Mouse (Mus musculus) MEL (cell line): Measurements from ENCODE around the gene Tiparp.

ENCODE experiments used
- CHD2 ChIP-seq: IDR thresholded peaks from 2 replicates; pipeline ENCODE4 v1.6.1; 2011; ENCODE audit warnings: low read length, improper control_type of control experiment
- CTCF ChIP-seq, 3 experiments: IDR thresholded peaks in 2 of 3; conservative IDR thresholded peaks in 1 of 3; 2 replicates each; pipeline ENCODE4 v1.5.1; 2011 to 2012; ENCODE audit warnings: low read length in 3 of 3, low read depth in 2 of 3, mild to moderate bottlenecking in 2 of 3, improper control_type of control experiment in 1 of 3, inconsistent platforms in 1 of 3, mixed read lengths in 1 of 3, moderate library complexity in 1 of 3; ENCODE audit not compliant: control insufficient read depth in 1 of 3, insufficient read depth in 1 of 3, poor library complexity in 1 of 3, severe bottlenecking in 1 of 3
- EP300 ChIP-seq, 2 experiments: IDR thresholded peaks; 2 replicates each; pipeline ENCODE4 v1.6.1; 2011; ENCODE audit warnings: improper control_type of control experiment in 2 of 2, low read length in 2 of 2, low read depth in 1 of 2, mild to moderate bottlenecking in 1 of 2
- POLR2A ChIP-seq, 2 experiments: IDR thresholded peaks; 2 replicates each; pipeline ENCODE4 v1.6.1; 2011 to 2012; ENCODE audit warnings: low read length in 2 of 2, mild to moderate bottlenecking in 2 of 2, control low read depth in 1 of 2, improper control_type of control experiment in 1 of 2, low read depth in 1 of 2, moderate library complexity in 1 of 2; ENCODE audit not compliant: control insufficient read depth in 1 of 2, insufficient read depth in 1 of 2, poor library complexity in 1 of 2
- USF2 ChIP-seq, 2 experiments: IDR thresholded peaks; 2 replicates each; pipeline ENCODE4 v1.6.1; 2011 to 2012; ENCODE audit warnings: improper control_type of control experiment in 2 of 2, low read length in 2 of 2, borderline replicate concordance in 1 of 2, inconsistent platforms in 1 of 2, low read depth in 1 of 2, mild to moderate bottlenecking in 1 of 2; ENCODE audit not compliant: insufficient read depth in 1 of 2
- ZC3H11A ChIP-seq: IDR thresholded peaks from 2 replicates; pipeline ENCODE4 v1.6.1; 2012; ENCODE audit warnings: low read depth, mild to moderate bottlenecking, inconsistent platforms, low read length, improper control_type of control experiment
- ZNF384 ChIP-seq: IDR thresholded peaks from 2 replicates; pipeline ENCODE4 v1.6.1; 2012; ENCODE audit warnings: low read depth, mild to moderate bottlenecking, inconsistent platforms, low read length, improper control_type of control experiment

- TF ChIP-seq USF2 (IDR thresholded peaks at IDR 0.05; ENCODE audit: borderline replicate concordance in 1 of 2, insufficient read depth in 1 of 2, low read depth in 1 of 2, low read length in 2 of 2) (no peak), EP300 (IDR thresholded peaks at IDR 0.05; ENCODE audit: low read depth in 1 of 2, low read length in 2 of 2) (no peak), POLR2A (IDR thresholded peaks at IDR 0.05; ENCODE audit: control insufficient read depth in 1 of 2, insufficient read depth in 1 of 2, low read depth in 1 of 2, low read length in 2 of 2, poor library complexity in 1 of 2) (no peak), ZNF384 (no peak), CTCF (IDR thresholded peaks at IDR 0.05 in 2 of 3, conservative IDR thresholded peaks at IDR 0.05 in 1 of 3; ENCODE audit: control insufficient read depth in 1 of 3, insufficient read depth in 1 of 3, low read depth in 2 of 3, low read length in 3 of 3, poor library complexity in 1 of 3, severe bottlenecking in 1 of 3) (no peak), ZC3H11A (no peak), CHD2 (no peak)
Observed at GRCm38 (mm10) chr3:65601291-65602050, 73.3 kb downstream of the Tiparp start.
